Mouse (Mus musculus): ENCODE results near the gene Cdk18. TPM values are rescaled to one million over a fixed set of nuclear protein-coding genes. Genes with fewer than 3 reads are reported as not detected.
"Not testable (repeated sequence)": the region's sequence is repeated elsewhere in the genome, so short reads cannot be mapped to it uniquely, and the experiment has no call there.

The Cdk18 gene
- total RNA-seq (2021), result 1 to 10 TPM; 2.5 to 4.2 TPM
- long read RNA-seq, experiment 1, partial matches to known transcripts, result 0 of 2 reads
- long read RNA-seq, experiment 1, other reads (novel, unspliced or antisense), result 2 of 2 reads
- long read RNA-seq, experiment 2, full-length matches to known transcripts, result 3 of 6 reads
- long read RNA-seq, experiment 2, partial matches to known transcripts, result 0 of 6 reads
- long read RNA-seq, experiment 2, other reads (novel, unspliced or antisense), result 3 of 6 reads

DNA sequence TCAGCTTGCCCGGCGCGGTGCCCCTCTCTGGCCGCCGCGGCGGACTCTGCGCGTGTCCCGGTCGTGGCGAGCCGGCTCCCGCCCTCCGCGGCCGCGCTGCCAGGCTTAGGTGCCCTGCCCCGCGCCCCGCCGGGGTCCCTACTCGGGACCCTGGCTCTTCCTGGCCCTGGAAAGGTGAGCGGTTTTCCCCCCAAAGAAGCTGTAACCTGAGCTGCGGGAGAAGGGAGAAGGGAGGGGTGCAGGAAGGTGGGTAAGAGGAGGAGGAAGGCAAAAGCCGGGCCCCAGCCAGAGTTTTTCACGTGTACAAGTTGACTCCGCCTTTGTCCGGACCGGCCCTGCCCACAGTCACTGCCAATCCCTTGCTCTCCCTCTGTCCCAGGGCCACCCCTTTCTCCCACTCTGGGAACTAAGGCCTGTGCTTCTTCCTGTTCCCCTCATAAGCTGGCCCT lies at the start of gene Cdk18:
Gene Cdk18, minus strand, starts transcription at position 269 of the 449 bp plus-strand sequence.
- intact Hi-C loops (cut with DNase I), result no loop called here

GRCm38 (mm10) chr1:132189231-132189630 lies 49.7 kb upstream of the Cdk18 start:
- DNase-seq, result no peak
- intact Hi-C loops (cut with DNase I), result no loop called here

More for the DNA sequence above, at the start of gene Cdk18:
- DNase-seq, result peak; percentile 44 to 45

DNA sequence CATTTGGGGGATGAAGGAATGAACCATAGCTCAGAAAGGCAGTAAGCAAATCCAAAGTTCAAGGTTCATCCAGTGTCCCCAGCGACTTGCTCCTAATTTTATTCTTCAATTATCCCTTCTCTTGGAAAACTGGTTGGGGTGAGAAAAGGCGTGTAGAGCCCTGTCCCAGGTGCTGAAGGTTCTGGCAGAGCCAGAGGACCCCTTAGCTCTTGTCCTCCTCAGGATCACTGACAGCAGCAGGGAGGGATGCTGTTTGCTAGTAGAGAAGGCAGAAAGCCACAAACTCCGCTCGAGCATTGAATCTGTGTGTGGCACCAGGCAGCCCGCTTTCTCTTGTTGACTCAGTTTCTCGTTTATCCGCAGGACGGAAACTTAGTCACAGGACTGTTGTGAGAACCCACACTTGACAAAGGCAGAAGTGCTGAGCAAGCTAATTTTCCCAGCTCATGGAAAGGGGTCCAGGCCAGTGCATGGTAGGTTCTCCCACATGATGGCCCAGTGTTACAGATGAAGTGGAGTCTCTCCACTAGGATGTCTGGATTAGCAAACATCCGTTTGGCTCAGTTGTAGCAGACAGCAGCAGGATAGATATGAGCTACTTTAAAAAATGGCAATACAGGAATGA lies 49.1 kb upstream of the Cdk18 start:
- intact Hi-C loops (cut with DNase I), result no loop called here
- DNase-seq, result no peak

DNA sequence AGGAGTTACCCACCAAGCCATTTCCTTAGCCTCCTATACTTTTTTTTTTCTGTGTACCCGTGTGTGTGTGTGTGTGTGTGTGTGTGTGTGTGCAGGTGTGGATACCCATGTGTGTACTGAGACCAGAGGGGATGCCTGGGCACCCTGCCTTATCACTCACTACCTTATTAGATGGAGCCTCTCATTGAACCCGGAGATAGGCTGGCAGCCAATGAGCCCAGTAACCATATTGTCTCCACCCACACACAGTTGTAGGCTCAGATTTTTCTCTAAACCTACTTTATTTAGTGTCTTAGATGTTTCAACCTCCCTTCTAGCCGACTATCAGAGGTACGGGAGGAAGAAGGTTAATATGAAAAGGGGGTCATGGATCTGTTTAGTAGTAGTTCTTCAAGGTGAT lies 46.8 kb upstream of the Cdk18 start:
- no peak for DNase-seq
- intact Hi-C loops (cut with DNase I), result no loop called here

DNA sequence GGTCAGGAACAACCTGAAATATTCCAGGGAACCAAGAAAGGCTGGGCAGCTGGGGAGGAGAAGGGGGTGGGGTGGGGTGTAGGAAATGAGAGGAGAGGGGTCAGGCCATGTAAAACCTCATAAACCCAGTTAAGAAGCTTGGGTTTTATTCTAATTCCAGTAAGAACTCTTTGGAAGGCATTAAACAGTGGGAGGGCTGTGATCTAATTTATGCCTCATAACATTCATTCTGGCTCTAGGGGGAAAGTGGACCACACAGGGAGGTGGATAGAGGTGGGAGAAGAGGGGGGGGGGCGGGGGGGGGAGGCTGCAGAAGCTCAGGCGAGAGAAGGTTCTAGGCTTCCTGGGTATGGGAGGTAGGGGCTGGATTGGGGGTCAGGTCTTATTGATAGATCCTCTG lies 32.1 kb upstream of the Cdk18 start:
- no peak for DNase-seq
- intact Hi-C loops (cut with DNase I), result no loop called here

DNA sequence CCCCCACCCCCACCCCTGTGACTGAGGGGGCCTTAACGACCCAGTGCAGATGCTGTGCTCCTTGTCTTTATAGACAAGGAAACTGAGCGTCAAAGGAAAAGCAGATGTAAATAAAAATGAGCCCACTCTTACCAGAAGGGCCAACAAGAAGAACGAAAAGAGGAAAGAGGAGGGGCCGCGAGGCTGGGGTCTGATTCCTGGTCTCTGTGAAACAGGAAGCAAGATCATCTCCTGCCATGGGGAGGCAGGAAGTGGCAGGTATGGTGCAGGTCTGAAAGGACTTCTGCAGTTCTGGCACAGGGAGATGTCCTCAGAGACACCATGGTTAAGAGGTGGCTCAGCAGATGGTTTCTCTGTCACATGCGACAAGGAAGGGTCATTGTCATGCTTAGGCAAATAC lies 31.2 kb upstream of the Cdk18 start:
- no peak for DNase-seq
- intact Hi-C loops (cut with DNase I), result no loop called here

GRCm38 (mm10) chr1:132168115-132168767 lies 28.8 kb upstream of the Cdk18 start:
- intact Hi-C loops (cut with DNase I), result loop anchor here (5.0 kb wide), 1 partner anchor 34 kb away; no protein-coding TSS in a partner anchor
- no peak for DNase-seq

DNA sequence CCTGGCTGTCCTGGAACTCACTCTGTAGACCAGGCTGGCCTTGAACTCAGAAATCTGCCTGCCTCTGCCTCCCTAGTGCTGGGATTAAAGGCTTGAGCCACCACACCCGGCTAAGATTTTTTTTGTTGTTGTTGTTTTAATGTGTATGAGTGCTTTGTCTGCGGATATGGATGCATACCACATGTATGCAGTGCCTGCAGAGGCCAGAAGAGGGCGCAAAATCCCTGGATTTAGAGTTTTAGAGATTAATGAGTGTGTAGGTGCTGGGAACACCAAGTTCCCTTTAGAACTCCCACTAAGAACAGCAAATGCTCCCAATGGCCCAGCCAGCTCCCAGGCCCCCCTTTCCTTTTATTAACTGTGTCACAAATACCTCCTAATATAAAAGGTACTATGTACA lies 26.4 kb upstream of the Cdk18 start:
- intact Hi-C loops (cut with DNase I), result loop anchor here (5.0 kb wide), 1 partner anchor 36 kb away; no protein-coding TSS in a partner anchor

DNA sequence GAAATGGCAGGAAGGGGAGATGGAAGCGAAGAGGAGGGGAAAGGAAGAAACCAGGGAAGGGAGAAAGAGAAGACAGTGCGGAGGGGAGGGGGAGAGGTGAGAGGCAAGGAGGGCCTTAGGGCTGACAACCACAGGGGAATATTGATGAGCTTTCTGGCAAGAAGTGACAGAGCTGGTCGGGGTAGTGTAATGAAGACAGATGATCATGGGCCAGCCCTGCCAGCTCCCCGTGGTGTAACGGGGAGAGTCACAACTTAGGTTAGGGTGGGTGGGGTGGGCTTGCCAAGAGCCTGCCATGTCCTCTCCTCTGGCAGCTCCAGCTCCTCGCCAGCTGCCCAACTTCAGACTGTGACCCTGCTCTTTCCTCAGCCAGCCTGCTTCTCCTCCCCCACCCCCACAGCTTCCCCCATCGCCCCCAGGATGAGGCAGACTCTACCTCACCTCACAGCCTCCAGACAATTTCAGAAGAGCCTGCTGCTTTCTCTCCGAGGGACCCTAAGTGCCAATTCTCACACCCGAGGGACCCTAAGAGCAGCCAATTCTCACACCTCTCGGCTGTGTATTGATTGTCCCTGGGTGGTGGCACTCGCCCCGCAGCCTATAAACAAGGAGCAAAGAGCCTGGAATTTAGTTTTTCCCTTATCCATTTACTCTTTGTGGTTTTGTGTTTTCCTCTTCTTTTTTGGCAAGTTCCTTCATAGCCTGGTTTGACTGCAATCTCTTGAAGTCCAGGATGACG lies 25.5 kb upstream of the Cdk18 start:
- DNase-seq, result no peak
- intact Hi-C loops (cut with DNase I), result loop anchor here (5.0 kb wide), 1 partner anchor 37 kb away; no protein-coding TSS in a partner anchor

More for the DNA sequence above, 26.4 kb upstream of the Cdk18 start:
- no peak for DNase-seq

DNA sequence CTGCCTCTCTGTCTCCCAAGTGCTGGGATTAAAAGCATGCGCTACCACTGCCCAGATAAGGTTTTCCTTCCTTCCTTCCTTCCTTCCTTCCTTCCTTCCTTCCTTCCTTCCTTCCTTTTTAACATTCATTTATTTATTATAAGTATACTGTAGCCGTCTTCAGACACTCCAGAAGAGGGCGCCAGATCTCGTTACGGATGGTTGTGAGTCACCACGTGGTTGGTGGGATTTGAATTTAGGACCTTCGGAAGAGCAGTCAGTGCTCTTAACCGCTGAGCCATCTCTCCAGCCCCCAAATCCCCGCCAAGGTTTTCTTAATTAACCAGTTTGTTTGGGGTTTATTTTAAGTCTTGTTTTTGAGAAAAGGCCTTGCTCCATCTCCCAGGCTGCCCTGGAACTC lies 23.1 kb upstream of the Cdk18 start:
- intact Hi-C loops (cut with DNase I); DNase-seq: not testable (repeated sequence)

DNA sequence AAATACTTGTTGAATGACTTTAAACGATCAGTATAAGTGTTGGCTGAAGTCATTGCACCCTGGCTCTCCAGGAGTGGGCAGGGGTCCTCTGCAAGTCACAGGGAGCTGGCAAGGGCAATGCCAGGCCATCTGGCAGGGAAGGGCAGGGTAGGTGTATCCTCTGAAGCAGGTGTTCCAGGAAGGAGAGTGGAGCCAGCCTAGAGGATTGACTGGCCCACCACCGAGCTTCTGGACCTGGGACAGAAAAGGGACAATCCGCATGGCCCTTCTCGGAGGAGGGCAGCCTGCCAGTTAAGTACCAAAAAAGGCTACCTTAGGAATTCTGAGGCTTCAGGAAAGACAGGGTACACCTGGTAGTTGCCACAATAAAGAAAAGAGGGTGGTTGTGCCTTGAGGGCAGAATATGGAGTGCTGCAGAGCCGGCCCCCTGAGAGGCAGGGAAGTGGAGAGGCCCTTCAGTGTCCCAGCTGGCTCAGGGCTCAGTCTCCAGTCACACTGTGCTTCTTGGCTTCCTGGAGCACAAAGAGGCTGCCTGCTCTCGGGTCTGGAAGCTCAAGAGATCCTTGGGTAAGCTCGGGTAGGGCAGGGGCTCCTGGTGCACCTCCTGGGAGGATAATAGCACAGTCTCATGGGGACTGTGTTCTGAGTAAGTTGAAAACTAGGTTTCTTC lies 21.9 kb upstream of the Cdk18 start:
- intact Hi-C loops (cut with DNase I), result no loop called here
- DNase-seq, result no peak

DNA sequence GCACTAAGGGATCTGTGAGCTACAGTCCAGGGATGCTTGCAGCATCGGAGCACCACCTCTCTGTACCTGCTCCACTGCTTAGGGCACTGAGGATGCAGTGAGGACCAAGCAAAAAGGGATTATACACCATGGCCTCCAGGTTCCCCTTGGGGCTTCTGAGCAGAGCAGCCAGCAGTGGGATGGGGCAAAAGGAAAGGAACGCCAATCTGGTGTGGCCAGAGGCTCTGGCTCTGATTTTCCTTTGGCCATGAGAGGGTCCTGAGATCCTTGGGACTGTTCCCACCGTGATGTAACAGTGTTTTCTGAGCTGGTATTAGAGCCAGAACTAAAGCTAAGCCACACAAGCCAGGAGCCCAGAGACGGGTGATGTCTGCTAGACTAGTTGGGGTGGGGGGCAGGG lies 20.2 kb upstream of the Cdk18 start:
- intact Hi-C loops (cut with DNase I), result loop anchor here (2.0 to 5.0 kb wide), 2 partner anchors 145 to 193 kb away; no protein-coding TSS in a partner anchor
- no peak for DNase-seq

DNA sequence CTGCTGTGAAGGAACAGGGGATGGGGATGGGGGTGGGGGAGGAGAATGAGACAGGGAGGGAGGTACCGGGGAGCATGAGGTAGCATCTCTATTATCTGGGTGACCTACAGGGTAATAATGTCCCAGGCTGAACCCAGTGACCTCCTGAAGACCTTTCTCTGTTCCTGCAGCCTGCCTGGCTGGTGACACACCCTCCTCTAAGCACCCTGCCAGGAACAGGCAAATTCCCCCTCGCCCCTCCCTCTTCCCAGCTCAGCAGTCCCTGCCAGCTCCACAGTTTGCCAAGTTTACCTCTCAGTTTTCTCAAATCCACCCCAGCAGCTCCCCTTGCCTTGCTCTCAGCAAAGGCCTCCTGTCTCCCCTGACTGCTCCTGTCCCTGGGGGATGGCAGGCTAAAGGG lies 19.3 kb upstream of the Cdk18 start:
- intact Hi-C loops (cut with DNase I), result loop anchor here (2.0 to 5.0 kb wide), 2 partner anchors 146 to 194 kb away; no protein-coding TSS in a partner anchor

GRCm38 (mm10) chr1:132157808-132158207 lies 18.3 kb upstream of the Cdk18 start:
- no peak for DNase-seq
- intact Hi-C loops (cut with DNase I), result loop anchor here (2.0 to 5.0 kb wide), 3 partner anchors 79 to 194 kb away; no protein-coding TSS in a partner anchor

More for the DNA sequence above, 19.3 kb upstream of the Cdk18 start:
- peak in 1 of 2 experiments; percentile 33 for DNase-seq

DNA sequence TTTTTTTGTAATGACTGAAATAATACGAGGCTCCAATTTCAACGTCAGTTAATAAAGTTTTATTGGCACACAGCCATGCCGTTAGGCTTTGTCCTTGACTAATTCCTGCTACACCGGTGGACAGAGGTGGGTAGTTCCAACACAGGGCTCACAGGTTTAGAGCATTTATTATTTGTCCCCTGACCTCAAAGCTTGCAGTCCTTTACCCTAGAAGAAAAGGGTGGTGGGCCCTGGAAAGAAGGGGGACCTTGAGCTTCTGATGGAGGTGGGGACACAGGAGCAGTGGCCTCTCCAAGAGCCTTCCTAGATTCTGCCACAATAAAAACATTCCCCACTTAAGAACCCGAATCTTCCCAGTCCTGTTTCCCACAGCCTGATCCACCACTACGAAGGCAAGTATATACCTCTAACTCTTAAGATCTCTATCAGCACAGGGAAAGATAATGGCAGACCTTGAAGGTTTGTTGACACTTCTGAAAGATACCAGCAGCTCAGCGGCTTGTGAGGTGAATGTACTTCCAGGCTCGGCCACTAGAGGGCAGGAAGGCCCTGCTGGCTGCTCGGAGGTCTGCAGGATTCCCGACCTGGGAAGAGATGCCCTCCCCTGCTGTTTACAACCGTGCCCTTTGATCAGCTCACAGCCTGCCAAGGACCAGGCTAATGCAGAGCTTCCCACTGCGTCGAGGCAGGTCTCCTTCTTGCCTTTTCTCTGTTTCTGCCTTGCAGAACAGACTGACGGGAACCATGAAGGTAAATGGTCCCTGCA lies 17.7 kb upstream of the Cdk18 start:
- peak; percentile 80 to 85 for DNase-seq
- intact Hi-C loops (cut with DNase I), result loop anchor here (2.0 to 5.0 kb wide), 2 partner anchors 80 to 195 kb away; no protein-coding TSS in a partner anchor

GRCm38 (mm10) chr1:132155737-132156136 lies 16.3 kb upstream of the Cdk18 start:
- DNase-seq, result peak; percentile 64 to 77
- intact Hi-C loops (cut with DNase I), result loop anchor here (1.0 to 5.0 kb wide), 3 partner anchors 34 to 197 kb away; no protein-coding TSS in a partner anchor

DNA sequence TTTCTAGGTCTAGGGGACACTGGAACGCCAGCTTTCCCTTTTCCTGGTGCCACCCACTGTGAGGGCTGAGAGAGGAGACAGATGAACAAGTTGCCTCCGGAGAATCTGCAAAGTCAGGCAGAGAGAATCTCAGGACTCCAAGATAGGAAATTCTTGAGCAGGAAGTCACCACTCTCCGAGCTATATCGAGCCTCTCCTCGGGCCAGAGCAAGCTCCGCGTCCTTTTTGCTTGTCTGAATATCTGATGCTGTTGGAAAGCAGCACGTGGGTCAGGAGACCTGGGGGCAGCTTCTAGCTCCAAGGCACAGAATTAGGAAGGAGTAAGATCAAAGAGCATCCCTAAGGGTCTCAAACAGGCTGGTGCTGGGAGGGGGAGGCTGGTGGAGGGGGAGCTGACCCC lies 14.2 kb upstream of the Cdk18 start:
- intact Hi-C loops (cut with DNase I), result no loop called here
- no peak for DNase-seq

DNA sequence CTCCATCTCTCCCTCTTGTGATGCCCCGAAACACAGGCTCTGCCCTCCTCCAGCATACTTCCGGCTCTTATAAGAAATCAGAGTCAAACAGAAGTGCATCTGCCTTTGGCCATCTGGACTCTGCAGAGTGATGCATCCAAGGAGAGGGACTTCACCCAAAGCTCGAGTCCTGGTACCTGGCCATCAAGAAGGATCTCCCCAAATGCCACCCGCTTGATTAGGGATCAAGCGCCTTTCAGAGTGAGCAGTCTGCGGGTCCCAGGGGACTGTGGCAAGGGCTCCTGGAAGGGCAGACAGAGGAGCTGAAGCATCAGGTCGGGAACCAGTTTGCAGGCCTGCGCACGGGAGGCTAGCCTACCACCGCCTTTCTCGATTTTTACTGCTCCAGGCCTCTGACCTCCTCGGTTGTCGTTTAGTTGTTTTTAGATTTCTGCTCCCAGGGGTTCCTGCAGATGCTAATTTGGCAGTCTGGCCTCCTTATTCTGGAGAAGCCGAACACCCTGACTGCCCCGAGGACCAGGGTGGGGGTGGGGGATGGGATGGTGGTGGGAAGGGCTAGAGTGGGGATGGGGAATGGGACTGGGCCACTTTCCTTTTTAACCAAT lies 13.7 kb upstream of the Cdk18 start:
- intact Hi-C loops (cut with DNase I), result no loop called here
- DNase-seq, result no peak

DNA sequence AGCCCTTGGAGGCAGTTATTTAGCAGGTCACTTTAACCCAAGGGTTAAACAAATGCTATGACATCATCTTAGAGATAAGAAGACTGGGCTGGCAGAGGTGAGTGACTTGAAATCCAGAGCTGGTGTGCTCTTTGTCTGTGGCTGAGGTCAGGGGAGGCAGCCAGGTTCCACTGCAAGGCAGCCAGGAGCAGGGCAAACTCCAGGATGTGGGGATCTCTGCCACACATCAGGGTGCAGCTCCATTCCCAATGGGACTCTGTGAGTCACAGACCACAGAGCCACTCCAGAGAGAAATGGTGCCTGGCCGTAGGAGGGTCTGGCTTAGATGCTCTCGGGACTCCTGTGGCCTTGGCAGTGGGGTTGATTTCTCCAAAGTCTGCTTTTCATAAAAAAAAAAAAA lies 12.4 kb upstream of the Cdk18 start:
- intact Hi-C loops (cut with DNase I), result no loop called here

More for the DNA sequence above, 12.4 kb upstream of the Cdk18 start:
- no peak for DNase-seq
